Mouse (Mus musculus): ENCODE data around the gene Tspan18.

GRCm38 (mm10) chr2:93188761-93189458, 145.4 kb downstream of the Tspan18 start:
- TF ChIP-seq ZNF384 (IDR thresholded peaks at IDR 0.05; ENCODE audit: low read depth, low read length) (no peak), MAX (IDR thresholded peaks at IDR 0.05; ENCODE audit: low read length) (no peak), TBP (conservative IDR thresholded peaks at IDR 0.05; ENCODE audit: low read depth, low read length) (no peak), MAFK (IDR thresholded peaks at IDR 0.05; ENCODE audit: insufficient replicate concordance, low read length) (no peak), POLR2A (IDR thresholded peaks at IDR 0.05; ENCODE audit: low read depth, low read length) (peak; percentile 15; the same call in 1 of the 2 replicates), HCFC1 (IDR thresholded peaks at IDR 0.05; ENCODE audit: low read depth, low read length) (no peak; the same call in 1 of the 2 replicates), CTCF (conservative IDR thresholded peaks at IDR 0.05 in 1 of 2, IDR thresholded peaks at IDR 0.05 in 1 of 2; ENCODE audit: low read depth in 2 of 2, low read length in 2 of 2) (peak in 1 of 2 experiments; percentile 60; a peak in 2 of 4 replicates), POLR2AphosphoS2 (IDR thresholded peaks at IDR 0.05; ENCODE audit: low read depth, low read length) (no peak), BHLHE40 (IDR thresholded peaks at IDR 0.05; ENCODE audit: low read depth, low read length) (no peak), CHD2 (IDR thresholded peaks at IDR 0.05; ENCODE audit: low read length) (no peak), EP300 (IDR thresholded peaks at IDR 0.05; ENCODE audit: low read length) (no peak), NELFE (IDR thresholded peaks at IDR 0.05; ENCODE audit: low read depth, low read length) (peak; percentile 25; the same call in 1 of the 2 replicates), UBTF (IDR thresholded peaks at IDR 0.05; ENCODE audit: low read depth, low read length) (no peak), MYC (IDR thresholded peaks at IDR 0.05; ENCODE audit: low read depth, low read length) (no peak)

All from CH12.LX (cell line).